Mouse (Mus musculus) stomach, embryonic 16.5 days (tissue): ENCODE measurements around the gene Rad54l. TPM values are rescaled to one million over a fixed set of nuclear protein-coding genes. Genes with fewer than 3 reads are reported as not detected.

Experiments
- polyA plus RNA-seq: library from polyadenylated mRNA; unstranded; fragments of >200 nt; fragmentation: Nextera tagmentation; extraction: Ambion mirVana; gene quantifications from 2 replicates; pipeline ENCODE4 v1.2.1, GENCODE M21; 2015

Gene Rad54l
- polyA plus RNA-seq, 1 experiment from 2014 or later, result 20.9 TPM

Other genes starting within 250 kb of the Rad54l start
- not detected in 2 replicates for gene Kncn, start 239.3 kb downstream of the Rad54l start, polyA plus RNA-seq
- gene 6430628N08Rik, start 233.0 kb downstream of the Rad54l start, polyA plus RNA-seq, result not detected in 2 replicates
- gene Dmbx1, start 183.8 kb downstream of the Rad54l start, polyA plus RNA-seq, result not detected in 2 replicates
- 14.0 and 15.9 TPM in 2 replicates for gene Faah, start 105.8 kb downstream of the Rad54l start, polyA plus RNA-seq
- 18.5 and 18.8 TPM in 2 replicates for gene Nsun4, start 69.8 kb downstream of the Rad54l start, polyA plus RNA-seq
- gene Uqcrh, start 48.6 kb downstream of the Rad54l start, polyA plus RNA-seq, result 512 and 553 TPM in 2 replicates
- gene Lrrc41, start 48.4 kb downstream of the Rad54l start, polyA plus RNA-seq, result 65.9 and 67.1 TPM in 2 replicates
- 49.4 and 50.0 TPM in 2 replicates for gene Pomgnt1, start 150 bp upstream of the Rad54l start, polyA plus RNA-seq
- 2.6 and 3.0 TPM in 2 replicates for gene Lurap1, start 27.6 kb upstream of the Rad54l start, polyA plus RNA-seq
- gene Tspan1, start 43.9 kb upstream of the Rad54l start, polyA plus RNA-seq, result 76.4 and 99.5 TPM in 2 replicates
- not detected in 2 replicates for gene 1700042G07Rik, start 49.7 kb upstream of the Rad54l start, polyA plus RNA-seq
- gene Gm49337, start 49.7 kb upstream of the Rad54l start, polyA plus RNA-seq, result not detected in 2 replicates
- gene Pik3r3, start 97.9 kb upstream of the Rad54l start, polyA plus RNA-seq, result 12.3 and 12.6 TPM in 2 replicates